Mouse (Mus musculus): ENCODE measurements around the gene Olfr1441.

DNA sequence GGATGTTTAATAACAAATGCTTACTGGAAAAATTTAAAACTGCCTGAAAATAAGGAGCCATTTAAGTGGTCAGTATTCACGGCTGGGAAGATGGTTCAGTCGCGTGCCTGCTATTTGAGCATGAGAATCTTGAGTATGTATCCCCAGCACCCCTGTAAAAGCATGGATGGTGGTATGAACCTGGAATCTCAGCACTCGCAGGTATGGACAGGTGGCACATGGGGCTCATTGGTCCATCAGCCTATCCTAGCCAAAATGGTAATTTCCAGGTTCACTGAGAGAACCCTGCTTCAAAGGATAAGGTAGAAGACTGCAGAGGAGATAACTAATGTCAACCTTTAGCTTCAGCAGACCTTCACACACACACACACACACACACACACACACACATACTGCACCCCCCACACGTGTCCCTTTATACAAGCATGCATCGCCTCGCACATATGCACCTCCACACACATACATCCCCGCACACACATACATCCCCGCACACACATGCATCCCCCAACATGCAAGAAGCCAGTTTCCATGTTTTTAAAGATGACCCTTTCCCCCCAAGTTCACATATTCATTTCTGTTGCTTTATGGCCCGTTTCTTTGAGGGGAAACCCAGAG is 48.4 kb downstream of the Olfr1441 start:
- TF ChIP-seq POLR2A (IDR thresholded peaks at IDR 0.05; ENCODE audit: borderline replicate concordance, control insufficient read depth, low read depth, low read length) (no peak), CTCF (IDR thresholded peaks at IDR 0.05; ENCODE audit: control insufficient read depth, insufficient read depth, low read length) (no peak)
